Mouse (Mus musculus) forebrain, embryonic 16.5 days (tissue): Measurements from ENCODE around the gene Tcf20. TPM values are rescaled to one million over a fixed set of nuclear protein-coding genes. Genes with fewer than 3 reads are reported as not detected.
"Not testable (repeated sequence)": the region's sequence is repeated elsewhere in the genome, so short reads cannot be mapped to it uniquely, and the experiment has no call there.

Experiments used
- ATAC-seq: fragments of 200-750 bp; cut with Nextera tagmentation; 2 replicates; pipeline ENCODE4 v1.8.0; 2017; ENCODE audit warnings: mild to moderate bottlenecking, moderate library complexity
- H3K27ac ChIP-seq: fragments of 300-500 bp; sonication (generic); 2 replicates; pipeline ENCODE4 v1.5.1; 2014; ENCODE audit warnings: low read length, control low read depth
- H3K27me3 ChIP-seq: fragments of 300-500 bp; sonication (generic); replicated peaks from 2 replicates; pipeline ENCODE4 v1.6.1; 2014; ENCODE audit warnings: low read length; ENCODE audit not compliant: control insufficient read depth, insufficient read depth
- H3K36me3 ChIP-seq: fragments of 300-500 bp; sonication (generic); 2 replicates; pipeline ENCODE4 v1.6.1; 2014; ENCODE audit not compliant: control insufficient read depth, insufficient read depth
- H3K4me1 ChIP-seq: fragments of 300-500 bp; sonication (generic); replicated peaks from 2 replicates; pipeline ENCODE4 v1.6.1; 2014; ENCODE audit warnings: low read length; ENCODE audit not compliant: control insufficient read depth, insufficient read depth
- H3K4me2 ChIP-seq: fragments of 300-500 bp; sonication (generic); 2 replicates; pipeline ENCODE4 v1.6.1; 2014; ENCODE audit warnings: mild to moderate bottlenecking, low read length, control low read depth
- H3K4me3 ChIP-seq: fragments of 300-500 bp; sonication (generic); replicated peaks from 2 replicates; pipeline ENCODE4 v1.5.1; 2014; ENCODE audit warnings: mild to moderate bottlenecking, low read length, control low read depth
- H3K9ac ChIP-seq: fragments of 300-500 bp; sonication (generic); replicated peaks from 2 replicates; pipeline ENCODE4 v1.6.1; 2014; ENCODE audit warnings: low read depth, low read length, control low read depth
- H3K9me3 ChIP-seq: fragments of 300-500 bp; sonication (generic); 2 replicates; pipeline ENCODE4 v1.6.1; 2016; ENCODE audit warnings: low read length; ENCODE audit not compliant: control insufficient read depth
- whole genome bisulfite sequencing: fragments of 180-500 bp; shearing (Covaris S2); extraction: QIAGEN DNeasy Blood & Tissue Kit; methylation state at CpG from one replicate; pipeline ENCODE4 v1.1.7; 2014; 5-methylcytosine and 5-hydroxymethylcytosine counted together
- polyA plus RNA-seq: library from polyadenylated mRNA; unstranded; fragments of >200 nt; fragmentation: Nextera tagmentation; extraction: Ambion mirVana; gene quantifications from 2 replicates; pipeline ENCODE4 v1.2.1, GENCODE M21; 2015

Tcf20 gene
- polyA plus RNA-seq, 1 experiment from 2014 or later: 18.6 TPM

DNA sequence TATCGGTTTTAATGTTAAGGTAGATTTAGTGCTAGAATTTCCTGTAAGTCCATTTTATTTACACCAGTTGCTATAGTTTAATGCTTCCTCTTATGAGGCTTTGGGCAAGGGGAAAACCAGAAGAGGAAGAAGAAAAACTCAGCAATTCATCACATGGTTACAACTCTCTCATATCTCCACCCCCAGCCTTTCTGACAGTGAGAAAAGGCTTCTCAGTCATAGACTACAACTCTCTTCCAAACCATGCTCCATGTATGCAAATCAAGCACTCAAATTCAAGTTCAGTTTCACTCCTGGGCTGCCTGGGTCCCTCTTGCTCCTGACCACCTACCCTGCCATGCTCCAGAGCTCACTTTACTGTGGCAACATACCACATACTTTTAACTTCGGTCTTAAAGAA lies 99.2 kb downstream of the Tcf20 start:
- H3K9ac ChIP-seq: no peak overlapping the region
- no peak for ATAC-seq
- WGBS: 96% methylated on average over 2 of the region's 2 CpGs
- H3K9me3 ChIP-seq: no peaks in the 10 kb centered on the region
- H3K27me3 ChIP-seq: no peaks in the 10 kb centered on the region
- H3K4me2 ChIP-seq: no peak overlapping the region
- H3K4me3 ChIP-seq: no peak overlapping the region
- H3K27ac ChIP-seq: no peak overlapping the region
- peaks cover 6% of the 10 kb centered on the region; the same call in 1 of the 2 replicates for H3K4me1 ChIP-seq
- no peaks in the 10 kb centered on the region for H3K36me3 ChIP-seq

GRCm38 (mm10) chr15:82877309-82877708 lies 110.4 kb downstream of the Tcf20 start:
- Histone ChIP-seq H3K4me2 (no peak overlapping the region), H3K4me3 (no peak overlapping the region), H3K36me3 (no peaks in the 10 kb centered on the region), H3K27me3 (no peaks in the 10 kb centered on the region), H3K4me1 (no peaks in the 10 kb centered on the region), H3K9me3 (no peaks in the 10 kb centered on the region), H3K27ac (no peak overlapping the region), H3K9ac (no peak overlapping the region)
- no peak for ATAC-seq

GRCm38 (mm10) chr15:82876863-82877262 lies 110.8 kb downstream of the Tcf20 start:
- no peaks in the 10 kb centered on the region for H3K4me1 ChIP-seq
- H3K27me3 ChIP-seq: no peaks in the 10 kb centered on the region
- H3K36me3 ChIP-seq: no peaks in the 10 kb centered on the region
- no peak overlapping the region for H3K4me3 ChIP-seq
- H3K27ac ChIP-seq: no peak overlapping the region
- ATAC-seq: no peak
- H3K4me2 ChIP-seq: no peak overlapping the region
- H3K9me3 ChIP-seq: no peaks in the 10 kb centered on the region
- H3K9ac ChIP-seq: no peak overlapping the region
- WGBS: 86% methylated on average over 2 of the region's 2 CpGs

DNA sequence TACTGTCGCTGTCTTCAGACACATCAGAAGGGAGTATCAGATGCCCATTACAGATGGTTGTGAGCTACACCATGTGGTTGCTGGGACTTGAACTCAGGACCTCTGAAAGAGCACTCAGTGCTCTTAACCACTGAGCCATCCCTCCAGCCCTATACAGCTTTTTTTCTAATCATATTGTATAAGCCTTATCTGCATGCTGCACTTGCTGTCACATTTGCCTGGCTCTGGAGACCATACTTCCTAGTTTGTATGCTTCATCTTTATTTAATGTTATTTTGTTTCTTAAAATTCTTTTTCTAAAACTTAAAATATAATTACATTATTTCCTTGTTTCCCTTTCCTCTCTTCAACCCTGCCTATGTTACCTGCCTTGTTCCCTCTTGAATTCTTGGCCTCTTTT lies 115.6 kb downstream of the Tcf20 start:
- H3K9ac ChIP-seq: no peak overlapping the region
- no peaks in the 10 kb centered on the region for H3K27me3 ChIP-seq
- no peaks in the 10 kb centered on the region for H3K36me3 ChIP-seq
- H3K9me3 ChIP-seq: no peaks in the 10 kb centered on the region
- H3K27ac ChIP-seq: no peak overlapping the region
- no peak overlapping the region for H3K4me3 ChIP-seq
- 97% methylated on average over 1 of the region's 1 CpGs for WGBS
- no peak overlapping the region for H3K4me2 ChIP-seq
- ATAC-seq: no peak
- H3K4me1 ChIP-seq: no peaks in the 10 kb centered on the region

GRCm38 (mm10) chr15:82866286-82866685 lies 121.4 kb downstream of the Tcf20 start:
- ATAC-seq, H3K4me3 ChIP-seq, H3K27ac ChIP-seq, H3K4me2 ChIP-seq, H3K4me1 ChIP-seq, H3K36me3 ChIP-seq, H3K27me3 ChIP-seq, H3K9ac ChIP-seq, H3K9me3 ChIP-seq: not testable (repeated sequence)
- WGBS: 90% methylated on average over 3 of the region's 3 CpGs

GRCm38 (mm10) chr15:82863674-82864073 lies 124.0 kb downstream of the Tcf20 start:
- H3K27me3 ChIP-seq: no peaks in the 10 kb centered on the region
- no peak overlapping the region for H3K4me2 ChIP-seq
- peaks cover 3% of the 10 kb centered on the region; the same call in 1 of the 2 replicates for H3K4me1 ChIP-seq
- no peak overlapping the region for H3K4me3 ChIP-seq
- ATAC-seq: no peak
- 89% methylated on average over 1 of the region's 1 CpGs for WGBS
- no peak overlapping the region for H3K27ac ChIP-seq
- H3K9ac ChIP-seq: no peak overlapping the region
- no peaks in the 10 kb centered on the region for H3K36me3 ChIP-seq
- H3K9me3 ChIP-seq: 0 out of 2 replicates have a peak, but pooled peaks cover 2% of the 10 kb centered on the region

- Histone ChIP-seq H3K4me2 (no peak overlapping the region), H3K36me3 (peaks cover 17% of the 10 kb centered on the region), H3K9me3 (no peaks in the 10 kb centered on the region), H3K27ac (peak overlapping the region; percentile 61), H3K4me1 (peaks cover 7% of the 10 kb centered on the region), H3K27me3 (no peaks in the 10 kb centered on the region), H3K4me3 (no peak overlapping the region), H3K9ac (no peak overlapping the region)
- 24% methylated on average over 11 of the region's 11 CpGs for WGBS
- ATAC-seq: peak; percentile 64; the same call in 1 of the 2 replicates
These were observed 130.9 kb downstream of the Tcf20 start for GRCm38 (mm10) chr15:82856652-82857378.

- Histone ChIP-seq H3K4me3 (no peak overlapping the region), H3K9me3 (no peaks in the 10 kb centered on the region), H3K4me1 (peaks cover 7% of the 10 kb centered on the region), H3K4me2 (no peak overlapping the region), H3K9ac (no peak overlapping the region), H3K27ac (no peak overlapping the region), H3K27me3 (no peaks in the 10 kb centered on the region), H3K36me3 (peaks cover 17% of the 10 kb centered on the region)
- ATAC-seq: no peak
- 89% methylated on average over 2 of the region's 2 CpGs for WGBS
These were observed 131.6 kb downstream of the Tcf20 start for GRCm38 (mm10) chr15:82856065-82856464.

DNA sequence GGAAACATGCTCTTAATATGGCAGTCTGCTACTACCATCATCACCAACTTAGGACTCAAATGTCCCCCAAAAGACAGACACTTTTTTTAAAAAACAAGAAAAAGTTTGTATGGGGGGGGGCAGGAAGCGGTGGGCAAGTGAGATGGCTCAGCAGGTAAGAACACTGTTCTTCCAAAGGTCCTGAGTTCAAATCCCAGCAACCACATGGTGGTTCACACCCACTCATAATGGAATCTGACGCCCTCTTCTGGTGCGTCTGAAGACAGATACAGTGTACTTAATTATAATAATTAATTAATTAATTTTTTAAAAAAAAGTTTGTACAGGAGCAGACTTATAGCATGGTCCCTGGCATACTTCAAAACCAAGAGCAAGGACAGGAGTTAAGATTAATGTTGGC lies 148.5 kb downstream of the Tcf20 start:
- WGBS: 95% methylated on average over 3 of the region's 3 CpGs
- Histone ChIP-seq H3K27me3 (no peaks in the 10 kb centered on the region), H3K27ac (no peak overlapping the region), H3K4me1 (no peaks in the 10 kb centered on the region), H3K36me3 (no peaks in the 10 kb centered on the region), H3K4me3 (no peak overlapping the region), H3K9ac (no peak overlapping the region), H3K9me3 (no peaks in the 10 kb centered on the region), H3K4me2 (no peak overlapping the region)
- no peak for ATAC-seq

GRCm38 (mm10) chr15:82829917-82830316 lies 157.8 kb downstream of the Tcf20 start:
- Histone ChIP-seq H3K4me2 (no peak overlapping the region), H3K4me1 (no peaks in the 10 kb centered on the region), H3K9ac (no peak overlapping the region), H3K27me3 (no peaks in the 10 kb centered on the region), H3K36me3 (no peaks in the 10 kb centered on the region), H3K9me3 (no peaks in the 10 kb centered on the region), H3K4me3 (no peak overlapping the region), H3K27ac (no peak overlapping the region)
- WGBS: 85% methylated on average over 6 of the region's 6 CpGs
- no peak for ATAC-seq
